Mouse (Mus musculus) layer of hippocampus, adult 9-10 months (tissue): Measurements from ENCODE around the gene Olfr1339.

Experiments
- DNase-seq: peaks from one replicate; pipeline ENCODE4 v3.0.0; 2022; ENCODE audit warnings: low spot score

Olfr1339 gene

GRCm38 (mm10) chr4:118731875-118732274, at the start of gene Olfr1339:
TSS of gene Olfr1339 (plus strand) at chr4:118732175.
- DNase-seq, result no peak

GRCm38 (mm10) chr4:118687086-118687485, 44.9 kb upstream of the Olfr1339 start:
- no peak for DNase-seq

- DNase-seq, result no peak
These were observed 39.5 kb upstream of the Olfr1339 start, which contains the start of gene Olfr1342 for GRCm38 (mm10) chr4:118692412-118692973. TSS of gene Olfr1342 (minus strand) at chr4:118692756.

DNA sequence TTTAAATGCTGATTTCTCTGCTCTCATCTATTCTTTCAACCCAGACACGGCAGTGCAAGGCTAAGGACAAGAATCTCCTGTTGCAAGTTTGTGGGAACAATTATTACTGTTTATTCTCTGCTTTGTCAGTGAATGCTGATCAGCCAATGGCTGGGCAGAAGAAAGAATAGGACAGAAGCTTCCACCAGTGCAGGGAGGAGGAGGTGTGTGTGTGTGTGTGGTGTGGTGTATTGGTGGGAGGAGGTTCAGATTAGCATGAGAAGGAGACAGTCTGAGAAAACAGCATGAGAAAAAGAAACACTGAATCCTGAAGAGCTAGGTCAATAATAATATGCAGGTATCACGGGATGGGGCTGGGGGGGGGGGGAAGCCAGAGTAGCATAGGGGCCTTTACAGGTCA, 38.2 kb upstream of the Olfr1339 start:
- no peak for DNase-seq

DNA sequence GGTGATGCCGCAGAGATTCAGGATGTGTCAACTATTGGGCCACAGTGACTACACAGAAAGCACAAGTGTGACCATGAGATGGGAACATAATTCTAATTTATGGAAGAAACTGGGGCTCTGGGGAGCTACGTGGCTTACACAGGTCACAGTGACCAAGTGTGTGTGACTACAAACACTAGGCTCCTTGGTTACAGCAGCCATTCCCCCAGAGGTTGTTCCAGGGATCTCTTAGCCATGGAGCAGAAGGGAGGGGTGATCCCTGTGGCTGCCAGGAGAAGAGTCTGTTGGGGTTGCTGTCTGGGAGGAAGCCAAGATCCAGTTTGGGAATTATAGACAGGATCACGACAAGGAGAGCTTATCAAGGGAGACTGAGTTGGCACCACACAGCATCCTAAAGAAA, 28.8 kb upstream of the Olfr1339 start, which contains the start of gene Olfr1341:
TSS of gene Olfr1341 (plus strand) at position 301 of the 400 bp plus-strand sequence.
- DNase-seq, result no peak

DNA sequence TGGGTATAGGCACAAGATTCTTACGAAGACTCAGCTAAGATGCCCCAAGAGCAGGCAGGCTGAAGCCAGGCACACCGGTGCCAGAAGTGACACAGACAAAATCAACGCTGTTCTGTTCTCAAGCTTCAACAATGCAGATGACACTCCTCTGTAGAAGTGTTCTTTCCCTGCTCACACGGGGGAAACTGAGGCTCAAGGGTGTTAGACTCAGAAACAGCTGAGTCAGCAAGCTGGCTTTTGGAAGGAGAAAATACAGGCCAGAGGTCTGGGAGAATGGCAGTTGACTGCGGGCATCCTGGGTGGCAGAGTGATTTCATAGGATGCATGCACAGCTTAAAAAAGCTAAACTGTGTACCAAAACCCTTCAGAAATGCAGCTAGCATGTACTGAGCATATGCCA, 23.9 kb upstream of the Olfr1339 start:
- DNase-seq, result no peak

GRCm38 (mm10) chr4:118711656-118712055, 20.3 kb upstream of the Olfr1339 start:
- DNase-seq, result no peak

- no peak for DNase-seq
These were observed 12.1 kb upstream of the Olfr1339 start, which contains the start of gene Olfr1340 for GRCm38 (mm10) chr4:118719838-118720237. TSS of gene Olfr1340 (plus strand) at chr4:118720138.

GRCm38 (mm10) chr4:118721742-118722483, 10.1 kb upstream of the Olfr1339 start:
- no peak for DNase-seq

- DNase-seq, result no peak
These were observed 7.6 kb downstream of the Olfr1339 start for GRCm38 (mm10) chr4:118739574-118739973.

- no peak for DNase-seq
These were observed 9.2 kb downstream of the Olfr1339 start for GRCm38 (mm10) chr4:118740988-118741698.

DNA sequence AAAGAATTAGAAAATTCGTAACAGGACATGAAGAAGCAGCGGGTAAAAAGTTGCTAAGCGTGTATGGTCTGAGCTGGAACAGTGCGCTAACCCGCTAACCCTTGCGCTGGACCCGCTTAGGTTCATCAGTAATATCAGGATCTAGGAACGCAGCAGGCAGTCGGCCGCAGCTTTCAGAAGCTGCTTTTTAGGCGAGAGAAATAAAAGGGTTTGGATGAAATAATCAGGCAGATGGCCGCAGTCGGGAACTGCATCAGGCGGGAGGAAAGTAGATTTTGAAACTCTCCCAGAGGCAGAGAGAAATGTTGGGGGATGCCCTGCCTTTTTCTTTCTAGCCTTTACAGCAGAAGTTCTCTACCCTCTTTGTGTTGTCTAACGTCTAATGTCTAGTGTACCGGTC, 9.9 kb downstream of the Olfr1339 start:
- no peak for DNase-seq

GRCm38 (mm10) chr4:118758637-118759036, 26.7 kb downstream of the Olfr1339 start, which contains the start of gene Olfr1338:
TSS of gene Olfr1338 (minus strand) at chr4:118758737.
- no peak for DNase-seq

GRCm38 (mm10) chr4:118782486-118782885, 50.5 kb downstream of the Olfr1339 start, which contains the start of gene Olfr1337:
TSS of gene Olfr1337 (minus strand) at chr4:118782586.
- DNase-seq, result no peak
